Mouse (Mus musculus) spleen, embryonic (tissue): ENCODE results near the gene Ikzf3.

Experiments
- CTCF ChIA-PET: fragments of 350-600 bp; sonication (Branson Sonifier 250); formaldehyde crosslinking; loops from one replicate; lab custom pipeline; 2022; lab: Charles Lee

Ikzf3 gene

GRCm38 (mm10) chr11:98577776-98578175, 31.9 kb upstream of the Ikzf3 start:
- CTCF ChIA-PET = no interaction called here

- CTCF ChIA-PET = interaction anchor here (0.6 to 0.8 kb wide), 2 partner anchors 166 to 356 kb away, joined by 3 read pairs; no protein-coding TSS in a partner anchor
Observed at GRCm38 (mm10) chr11:98569461-98569860, 23.6 kb upstream of the Ikzf3 start.

- CTCF ChIA-PET = interaction anchor here (0.6 kb wide), 1 partner anchor 221 kb away, joined by 3 read pairs; no protein-coding TSS in a partner anchor
Observed at GRCm38 (mm10) chr11:98568326-98568725, 22.5 kb upstream of the Ikzf3 start.

GRCm38 (mm10) chr11:98563921-98564414, 18.1 kb upstream of the Ikzf3 start:
- CTCF ChIA-PET = interaction anchor here (0.6 kb wide), 1 partner anchor 418 kb away, joined by 3 read pairs; no protein-coding TSS in a partner anchor

- CTCF ChIA-PET = interaction anchor here (0.6 kb wide), 1 partner anchor 417 kb away, joined by 3 read pairs; no protein-coding TSS in a partner anchor
Observed at GRCm38 (mm10) chr11:98563025-98563424, 17.2 kb upstream of the Ikzf3 start.

- CTCF ChIA-PET = no interaction called here
Observed at GRCm38 (mm10) chr11:98560942-98561341, 15.1 kb upstream of the Ikzf3 start.

- CTCF ChIA-PET = interaction anchor here (0.7 kb wide), 1 partner anchor 48 kb away, joined by 11 read pairs; no protein-coding TSS in a partner anchor
Observed at GRCm38 (mm10) chr11:98555124-98555700, 9.4 kb upstream of the Ikzf3 start.

GRCm38 (mm10) chr11:98553966-98554365, 8.1 kb upstream of the Ikzf3 start:
- CTCF ChIA-PET = no interaction called here

GRCm38 (mm10) chr11:98550975-98551828, 5.4 kb upstream of the Ikzf3 start, which contains the start of gene Zpbp2:
Zpbp2 (plus strand) TSS chr11:98551097.
- CTCF ChIA-PET = interaction anchor here (0.6 kb wide), 1 partner anchor 30 kb away, joined by 3 read pairs; no protein-coding TSS in a partner anchor

- CTCF ChIA-PET = no interaction called here
Observed at GRCm38 (mm10) chr11:98550311-98550974, 4.6 kb upstream of the Ikzf3 start.

GRCm38 (mm10) chr11:98549363-98549762, 3.5 kb upstream of the Ikzf3 start:
- CTCF ChIA-PET = interaction anchor here (1.3 kb wide), 1 partner anchor 91 kb away, joined by 3 read pairs; no protein-coding TSS in a partner anchor

GRCm38 (mm10) chr11:98547308-98547693, 1.5 kb upstream of the Ikzf3 start:
- CTCF ChIA-PET = interaction anchor here (1.6 kb wide), 1 partner anchor 9 kb away, joined by 3 read pairs; no protein-coding TSS in a partner anchor

- CTCF ChIA-PET = interaction anchor here (1.1 to 1.6 kb wide), 2 partner anchors 8 to 205 kb away, joined by 3 read pairs; no protein-coding TSS in a partner anchor
Observed at GRCm38 (mm10) chr11:98546529-98547307, 887 bp upstream of the Ikzf3 start.

GRCm38 (mm10) chr11:98544890-98545677, 747 bp downstream of the Ikzf3 start:
- CTCF ChIA-PET = interaction anchor here (0.6 to 1.2 kb wide), 5 partner anchors 21 to 187 kb away, joined by 3 to 8 read pairs (median 4); partner anchors contain the start of gene Stard3

GRCm38 (mm10) chr11:98543414-98543813, 2.4 kb downstream of the Ikzf3 start:
- CTCF ChIA-PET = interaction anchor here (0.7 to 1.0 kb wide), 2 partner anchors 17 to 61 kb away, joined by 3 to 7 read pairs; no protein-coding TSS in a partner anchor

- CTCF ChIA-PET = interaction anchor here (0.7 kb wide), 1 partner anchor 363 kb away, joined by 3 read pairs; no protein-coding TSS in a partner anchor
Observed at GRCm38 (mm10) chr11:98542553-98542952, 3.3 kb downstream of the Ikzf3 start.

- CTCF ChIA-PET = interaction anchor here (1.0 to 1.2 kb wide), 2 partner anchors 9 to 22 kb away, joined by 4 read pairs; no protein-coding TSS in a partner anchor
Observed at GRCm38 (mm10) chr11:98540319-98540718, 5.5 kb downstream of the Ikzf3 start.

GRCm38 (mm10) chr11:98537480-98538034, 8.3 kb downstream of the Ikzf3 start:
- CTCF ChIA-PET = interaction anchor here (1.1 kb wide), 1 partner anchor 9 kb away, joined by 3 read pairs; no protein-coding TSS in a partner anchor
